Comparison of ENCODE assay signal across 8 mouse cellular contexts in genomic region chr5:107874561-107875260, GRCm38 (mm10). TPM values are rescaled to one million over a fixed set of nuclear protein-coding genes. Genes with fewer than 3 reads are reported as not detected.
DNase-seq lines count a peak whose midpoint lies in the region; ATAC-seq lines count a peak whose summit lies in the region.

TSS of gene Evi5 (minus strand) at chr5:107875107.

- 42% methylated on average over 4 of the region's 4 CpGs for WGBS in limb, embryonic 11.5 days
- WGBS in neural tube, embryonic 15.5 days, result 41% methylated on average over 4 of the region's 4 CpGs

- H3K4me2 ChIP-seq in limb, embryonic 11.5 days (ENCODE audit: low read depth, severe bottlenecking), result no peak within 1 kb of the TSS
- no peak within 1 kb of the TSS for H3K4me2 ChIP-seq in neural tube, embryonic 15.5 days

- no peak within 1 kb of the TSS for H3K9ac ChIP-seq in limb, embryonic 11.5 days (ENCODE audit: low read length)
- no peak within 1 kb of the TSS for H3K9ac ChIP-seq in neural tube, embryonic 15.5 days (replicated peaks)

- intact Hi-C loops in heart, postnatal 25 days (cut with DNase I), result loop anchor here (5.0 kb wide), 1 partner anchor 82 kb away; no protein-coding TSS in a partner anchor

- no peak for ATAC-seq in limb, embryonic 11.5 days (ENCODE audit: insufficient number of reproducible peaks, low FRiP score, low TSS enrichment, low read depth)
- no peak for ATAC-seq in neural tube, embryonic 15.5 days (ENCODE audit: low FRiP score)

- no peak for DNase-seq in adrenal gland, adult 18-20 months (ENCODE audit: low spot score in 2 of 2)
- DNase-seq in adrenal gland, adult (ENCODE audit: inconsistent age in 2 of 2, low spot score in 1 of 2), result no peak
- DNase-seq in MEL-GATA-1-ER (ENCODE audit: extremely low read depth, low read depth), result peak; percentile 38
- DNase-seq in heart, postnatal 25 days (ENCODE audit: low spot score), result no peak
- no peak for DNase-seq in limb, embryonic 11.5 days (ENCODE audit: low spot score)
- no peak for DNase-seq in ovary, postnatal 10 days (ENCODE audit: low spot score)

- H3K36me3 ChIP-seq in erythroblast, embryonic 14.5 days (ENCODE audit: control insufficient read depth), result peaks cover 41% of the 10 kb centered on the region
- H3K36me3 ChIP-seq in limb, embryonic 11.5 days (ENCODE audit: control insufficient read depth, insufficient read depth, low read length), result no peaks in the 10 kb centered on the region
- H3K36me3 ChIP-seq in neural tube, embryonic 15.5 days, result no peaks in the 10 kb centered on the region

- no peaks in the 10 kb centered on the region for H3K9me3 ChIP-seq in erythroblast, embryonic 14.5 days (ENCODE audit: control insufficient read depth, low read length)
- H3K9me3 ChIP-seq in limb, embryonic 11.5 days (ENCODE audit: control insufficient read depth, low read length), result no peaks in the 10 kb centered on the region
- no peaks in the 10 kb centered on the region for H3K9me3 ChIP-seq in neural tube, embryonic 15.5 days (replicated peaks)

- peaks cover 55% of the 10 kb centered on the region for H3K4me1 ChIP-seq in erythroblast, embryonic 14.5 days (ENCODE audit: control insufficient read depth)
- no peaks in the 10 kb centered on the region; the same call in 1 of the 2 replicates for H3K4me1 ChIP-seq in limb, embryonic 11.5 days (ENCODE audit: control insufficient read depth, insufficient read depth, low read length)
- no peaks in the 10 kb centered on the region for H3K4me1 ChIP-seq in neural tube, embryonic 15.5 days

- no peak within 1 kb of the TSS for H3K27ac ChIP-seq in limb, embryonic 11.5 days (replicated peaks; ENCODE audit: low read depth, low read length)
- H3K27ac ChIP-seq in neural tube, embryonic 15.5 days (replicated peaks), result no peak within 1 kb of the TSS

- H3K27me3 ChIP-seq in erythroblast, embryonic 14.5 days (ENCODE audit: control insufficient read depth), result no peaks in the 10 kb centered on the region
- no peaks in the 10 kb centered on the region for H3K27me3 ChIP-seq in limb, embryonic 11.5 days (ENCODE audit: control insufficient read depth, insufficient read depth, low read length)
- no peaks in the 10 kb centered on the region for H3K27me3 ChIP-seq in neural tube, embryonic 15.5 days (replicated peaks)

- peak within 1 kb of the TSS; percentile 70 for H3K4me3 ChIP-seq in erythroblast, embryonic 14.5 days (replicated peaks)
- H3K4me3 ChIP-seq in limb, embryonic 11.5 days (ENCODE audit: low read depth, low read length), result no peak within 1 kb of the TSS
- H3K4me3 ChIP-seq in neural tube, embryonic 15.5 days (replicated peaks), result no peak within 1 kb of the TSS

RNA-seq across cellular contexts. Expression of gene Evi5, which starts in this region (rescaled TPM):
- 10 to 100 TPM; 46.2 to 61.5 TPM for total RNA-seq in adrenal gland, adult 18-20 months (2021)
- polyA plus RNA-seq in erythroblast, embryonic 14.5 days (2012), result 1.5 and 1.9 TPM in 2 replicates
- 10 to 100 TPM; 17.9 to 22.1 TPM for total RNA-seq in heart, postnatal 25 days (2021)
- polyA plus RNA-seq in limb, embryonic 11.5 days (2014; fragmentation: Nextera tagmentation; extraction: Ambion mirVana), result 65.6 and 66.9 TPM in 2 replicates
- polyA plus RNA-seq in neural tube, embryonic 15.5 days (2015; fragmentation: Nextera tagmentation; extraction: Ambion mirVana), result 56.0 and 59.5 TPM in 2 replicates

Comparison
In these comparisons a context has a peak if more than half of its experiments do, and no peak if none do; other contexts are left out.
1. RNA of gene Evi5 (polyA plus RNA-seq): 65.6 to 66.9 TPM in limb, embryonic 11.5 days and 56.0 to 59.5 TPM in neural tube, embryonic 15.5 days; 1.5 to 1.9 TPM in erythroblast, embryonic 14.5 days; every median in the first group is over 10 times any median in the second.